Mouse (Mus musculus): Measurements from ENCODE around the gene Plscr3. TPM values are rescaled to one million over a fixed set of nuclear protein-coding genes. Genes with fewer than 3 reads are reported as not detected.
"Not testable (repeated sequence)": the region's sequence is repeated elsewhere in the genome, so short reads cannot be mapped to it uniquely, and the experiment has no call there.

Gene Plscr3
- polyA plus RNA-seq, 1 experiment from 2014 or later = 82.9 TPM

GRCm38 (mm10) chr11:69846738-69847688 is 837 bp downstream of the Plscr3 start:
- no peak for TF ChIP-seq CTCF (IDR thresholded peaks at IDR 0.05)
- in situ Hi-C loops (cut with MboI; ENCODE audit: low pct_unique_long_range_greater_than_20kb) = no loop called here
- ATAC-seq = no peak
- H3K27me3 ChIP-seq = no peaks in the 10 kb centered on the region
- CTCF ChIA-PET = no interaction called here
- DNase-seq (ENCODE audit: low read depth, low spot score) = no peak
- POLR2A ChIA-PET = interaction anchor here (1.1 kb wide), 1 partner anchor 10 kb away, joined by 5 read pairs; the partner anchor contains the start of genes Nlgn2 and Tmem256

DNA sequence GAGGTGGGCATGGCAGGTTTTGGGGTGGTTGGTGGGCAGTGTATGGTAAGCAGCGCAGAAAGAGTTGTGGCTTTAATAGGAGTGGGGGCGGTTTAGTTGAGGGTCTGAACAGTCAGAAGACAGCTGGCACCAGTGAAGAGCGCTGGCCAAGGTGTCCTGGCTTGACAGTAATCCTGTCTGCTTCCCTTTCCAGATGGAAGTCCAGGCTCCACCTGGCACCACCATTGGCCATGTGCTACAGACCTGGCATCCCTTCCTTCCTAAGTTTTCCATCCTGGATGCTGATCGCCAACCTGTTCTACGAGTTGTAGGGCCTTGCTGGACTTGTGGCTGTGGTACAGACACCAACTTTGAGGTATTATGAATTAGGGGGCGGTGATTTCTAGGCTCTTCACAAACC is 1.8 kb downstream of the Plscr3 start:
- ChIA-PET POLR2A (no interaction called here), CTCF (no interaction called here)
- DNase-seq (ENCODE audit: low read depth, low spot score) (no peak), ATAC-seq (no peak)
- no peaks in the 10 kb centered on the region for H3K27me3 ChIP-seq
- in situ Hi-C loops (cut with MboI; ENCODE audit: low pct_unique_long_range_greater_than_20kb) = no loop called here
- TF ChIP-seq CTCF (IDR thresholded peaks at IDR 0.05) = no peak

DNA sequence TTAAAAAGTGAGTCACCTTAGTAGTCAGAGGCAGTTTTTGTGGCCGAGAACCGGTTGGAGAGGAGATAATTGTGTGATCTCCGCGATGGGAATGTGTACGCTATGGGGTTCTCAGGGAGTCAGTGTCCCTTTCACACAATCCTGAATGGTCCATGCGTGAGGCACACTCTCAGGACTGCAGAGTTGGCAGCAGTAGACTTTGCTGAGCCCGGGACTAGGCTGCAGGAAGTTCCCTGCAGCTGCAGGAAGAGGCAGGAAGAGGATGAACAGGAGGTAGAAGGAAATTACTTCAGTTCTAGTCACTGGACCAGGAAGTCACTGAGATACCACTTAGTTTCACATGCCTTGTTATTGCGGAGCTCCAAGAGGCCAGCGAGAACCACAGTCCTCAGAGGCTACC is 3.0 kb downstream of the Plscr3 start:
- CTCF ChIA-PET = no interaction called here
- no peak for ATAC-seq
- POLR2A ChIA-PET = no interaction called here
- in situ Hi-C loops (cut with MboI; ENCODE audit: low pct_unique_long_range_greater_than_20kb) = no loop called here
- no peak for TF ChIP-seq CTCF (IDR thresholded peaks at IDR 0.05)
- no peaks in the 10 kb centered on the region for H3K27me3 ChIP-seq
- no peak for DNase-seq (ENCODE audit: low read depth, low spot score)

- H3K27me3 ChIP-seq = no peaks in the 10 kb centered on the region
- ATAC-seq (no peak), DNase-seq (ENCODE audit: low read depth, low spot score) (no peak)
- POLR2A ChIA-PET = no interaction called here
- no peak for TF ChIP-seq CTCF (IDR thresholded peaks at IDR 0.05)
- in situ Hi-C loops (cut with MboI; ENCODE audit: low pct_unique_long_range_greater_than_20kb) = no loop called here
- CTCF ChIA-PET = no interaction called here
Measured at GRCm38 (mm10) chr11:69849884-69850283, 3.7 kb downstream of the Plscr3 start.

GRCm38 (mm10) chr11:69850754-69851153 is 4.6 kb downstream of the Plscr3 start:
- DNase-seq (ENCODE audit: low read depth, low spot score) = no peak
- in situ Hi-C loops (cut with MboI; ENCODE audit: low pct_unique_long_range_greater_than_20kb) = no loop called here
- CTCF ChIA-PET = interaction anchor here (1.3 kb wide), 1 partner anchor 21 kb away, joined by 4 read pairs; no protein-coding TSS in a partner anchor
- no peak for ATAC-seq
- no peak for TF ChIP-seq CTCF (IDR thresholded peaks at IDR 0.05)
- POLR2A ChIA-PET = interaction anchor here (0.6 to 1.0 kb wide), 2 partner anchors 20 to 54 kb away, joined by 4 read pairs; no protein-coding TSS in a partner anchor
- H3K27me3 ChIP-seq = no peaks in the 10 kb centered on the region

DNA sequence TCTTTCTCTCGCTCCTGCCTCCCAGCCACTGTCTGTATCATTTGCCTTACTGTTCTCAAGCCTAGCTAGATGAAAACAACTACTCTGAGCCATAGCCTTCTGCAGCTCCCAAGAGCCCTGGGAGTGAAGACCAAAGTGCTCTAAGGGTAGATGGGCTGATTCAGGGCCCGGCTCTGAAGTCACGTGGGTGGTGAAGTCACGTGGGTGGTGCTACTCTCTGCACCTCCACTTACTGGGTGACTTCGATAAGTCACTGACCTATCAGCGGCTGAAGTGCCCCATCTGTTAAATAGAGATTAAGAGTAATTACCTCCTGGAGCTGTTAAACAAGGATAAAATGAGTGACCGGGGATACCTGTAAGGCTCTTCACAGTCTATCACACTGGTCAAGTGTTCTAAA is 7.8 kb downstream of the Plscr3 start:
- peaks cover 5% of the 10 kb centered on the region for H3K27me3 ChIP-seq
- CTCF ChIA-PET = interaction anchor here (1.4 kb wide), 1 partner anchor 48 kb away, joined by 3 read pairs; the partner anchor contains the start of gene Tmem102
- in situ Hi-C loops (cut with MboI; ENCODE audit: low pct_unique_long_range_greater_than_20kb) = no loop called here
- TF ChIP-seq CTCF (IDR thresholded peaks at IDR 0.05) = no peak
- POLR2A ChIA-PET = interaction anchor here (1.5 kb wide), 1 partner anchor 15 kb away, joined by 3 read pairs; the partner anchor contains the start of gene Tmem256
- ATAC-seq (no peak), DNase-seq (ENCODE audit: low read depth, low spot score) (no peak)

DNA sequence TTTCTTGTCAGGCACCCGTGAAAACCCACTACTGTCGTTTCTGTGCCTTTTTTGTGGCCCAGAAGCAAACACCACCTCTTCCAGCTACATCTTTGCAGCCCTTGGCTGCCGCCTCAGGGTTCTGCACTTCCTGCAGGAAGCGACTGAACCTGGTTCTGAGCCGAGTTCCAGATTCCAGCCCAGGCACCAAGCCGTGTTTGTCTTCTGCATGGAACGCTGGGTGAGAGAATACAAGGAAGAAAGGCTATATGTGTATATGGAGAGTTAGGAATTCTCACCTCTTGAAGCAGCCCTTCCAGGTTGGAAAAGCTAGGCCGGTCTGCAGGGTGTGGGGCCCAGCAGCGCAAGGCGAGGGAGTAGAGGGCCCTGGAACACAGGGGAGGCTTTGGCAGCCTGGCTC is 8.5 kb downstream of the Plscr3 start:
- ChIA-PET CTCF (interaction anchor here (1.4 kb wide), 1 partner anchor 49 kb away, joined by 3 read pairs; the partner anchor contains the start of gene Tmem102), POLR2A (interaction anchor here (1.5 kb wide), 1 partner anchor 16 kb away, joined by 3 read pairs; the partner anchor contains the start of gene Tmem256)
- H3K27me3 ChIP-seq = peaks cover 6% of the 10 kb centered on the region
- DNase-seq (ENCODE audit: low read depth, low spot score) = no peak
- TF ChIP-seq CTCF (IDR thresholded peaks at IDR 0.05) = no peak
- in situ Hi-C loops (cut with MboI; ENCODE audit: low pct_unique_long_range_greater_than_20kb) = no loop called here
- no peak for ATAC-seq

DNA sequence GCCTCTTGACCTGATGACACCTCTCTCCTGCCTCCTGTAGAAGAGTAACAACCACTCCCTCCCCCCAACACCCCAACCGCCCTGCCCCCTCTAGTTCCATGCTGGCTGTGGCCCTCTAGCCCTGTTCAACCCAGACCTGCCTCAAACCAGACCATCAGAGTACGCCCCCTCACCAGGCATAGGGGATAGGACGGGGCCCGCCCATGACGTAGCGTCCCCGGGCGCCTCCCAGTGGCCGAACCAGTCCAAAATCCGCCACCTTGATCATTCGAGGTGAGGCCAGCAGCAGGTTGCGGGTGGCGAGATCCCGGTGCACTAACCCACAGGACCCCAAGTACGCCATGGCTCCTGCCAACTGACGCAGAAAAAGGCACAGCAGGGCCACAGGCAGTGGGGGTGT is 9.2 kb downstream of the Plscr3 start:
- ATAC-seq = no peak
- DNase-seq (ENCODE audit: low read depth, low spot score) = no peak
- peaks cover 13% of the 10 kb centered on the region for H3K27me3 ChIP-seq
- ChIA-PET POLR2A (interaction anchor here (0.5 to 1.5 kb wide), 2 partner anchors 17 to 798 kb away, joined by 3 read pairs; partner anchors contain the start of gene Tmem256), CTCF (interaction anchor here (1.4 kb wide), 1 partner anchor 50 kb away, joined by 3 read pairs; the partner anchor contains the start of gene Tmem102)
- no peak for TF ChIP-seq CTCF (IDR thresholded peaks at IDR 0.05)
- in situ Hi-C loops (cut with MboI; ENCODE audit: low pct_unique_long_range_greater_than_20kb) = no loop called here

GRCm38 (mm10) chr11:69858113-69858998 is 12.2 kb downstream of the Plscr3 start, which contains the start of gene Tnk1:
TSS of gene Tnk1 (minus strand) at chr11:69858730.
- peaks cover 18% of the 10 kb centered on the region for H3K27me3 ChIP-seq
- in situ Hi-C loops (cut with MboI; ENCODE audit: low pct_unique_long_range_greater_than_20kb) = no loop called here
- ChIA-PET POLR2A (no interaction called here), CTCF (no interaction called here)
- DNase-seq (ENCODE audit: low read depth, low spot score) = no peak
- TF ChIP-seq CTCF (IDR thresholded peaks at IDR 0.05) = no peak
- ATAC-seq = no peak

GRCm38 (mm10) chr11:69863729-69864128 is 17.6 kb downstream of the Plscr3 start:
- POLR2A ChIA-PET; ATAC-seq; CTCF ChIA-PET; in situ Hi-C loops (cut with MboI; ENCODE audit: low pct_unique_long_range_greater_than_20kb); DNase-seq (ENCODE audit: low read depth, low spot score): not testable (repeated sequence)
- peaks cover 21% of the 10 kb centered on the region for H3K27me3 ChIP-seq
